Mouse (Mus musculus) small intestine, adult 2 months (tissue): ENCODE data around the gene Lyrm1.

Experiments
- CTCF ChIP-seq: fragments of 200-500 bp; IDR thresholded peaks from 2 replicates; pipeline ENCODE4 v1.5.1; 2012; ENCODE audit warnings: low read depth, mild to moderate bottlenecking, control low read depth, inconsistent platforms, low read length, moderate library complexity, mixed read lengths; ENCODE audit not compliant: insufficient replicate concordance, insufficient read length; ENCODE audit errors: extremely low read depth
- POLR2A ChIP-seq: fragments of 200-500 bp; IDR thresholded peaks from 2 replicates; pipeline ENCODE4 v1.6.1; 2012; ENCODE audit warnings: low read depth, mild to moderate bottlenecking, control low read depth, inconsistent platforms, low read length, moderate library complexity

DNA sequence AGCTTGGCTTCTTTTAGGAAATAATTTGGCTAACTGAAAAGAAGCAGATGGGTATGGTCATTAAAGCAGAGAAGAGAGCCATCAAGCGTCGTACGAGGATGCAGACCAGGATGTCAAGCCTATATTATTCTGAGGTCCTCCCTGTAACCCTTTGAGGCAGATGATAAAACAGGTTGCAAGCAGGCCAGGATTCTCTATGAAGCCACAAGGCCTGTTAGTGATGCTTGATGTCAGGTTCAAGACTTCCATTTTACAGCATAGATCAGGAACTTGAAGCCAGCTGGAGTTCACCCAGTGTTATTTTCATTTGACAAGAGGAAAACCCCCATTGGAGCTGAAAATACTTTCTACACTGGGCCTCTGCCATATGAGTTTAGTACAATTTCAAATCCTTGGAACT is 84.5 kb downstream of the Lyrm1 start:
- TF ChIP-seq CTCF (no peak), POLR2A (no peak)
